ENCODE assay signal across 15 mouse cellular contexts in the genomic region with DNA sequence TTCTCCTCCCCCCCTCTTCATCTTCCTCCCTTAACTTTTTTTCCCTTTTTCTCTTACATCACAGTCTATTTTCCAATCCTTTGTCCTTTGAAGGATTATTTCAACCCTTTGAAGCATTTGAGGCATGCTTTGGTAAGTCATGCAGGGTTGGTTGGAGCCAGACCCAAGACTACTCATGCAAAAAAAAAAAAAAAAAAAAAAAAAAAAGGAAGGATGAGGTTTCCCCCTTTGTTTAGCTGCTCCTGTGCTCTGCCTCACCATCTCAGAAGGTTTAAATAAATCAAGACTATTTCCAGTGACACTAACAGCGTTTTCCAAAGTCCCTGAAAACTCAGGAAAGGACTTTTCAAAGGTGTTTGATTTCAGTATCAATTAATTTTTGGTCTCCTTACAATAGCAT.
"Had no signal": no experiment of that assay in that cellular context is flagged by ENCODE, and none has a peak within 500 bp of the region (broad histone marks: within the 10 kb centered on the region; RNA-seq: fewer than 3 reads in every experiment).

No protein-coding gene starts in this region.

- H3K36me3 ChIP-seq: neural tube, embryonic 15.5 days; stomach, embryonic 15.5 days had no signal

- H3K4me1 ChIP-seq: neural tube, embryonic 15.5 days; stomach, embryonic 15.5 days had no signal

- H3K4me2 ChIP-seq: neural tube, embryonic 15.5 days; stomach, embryonic 15.5 days had no signal

- H3K9me3 ChIP-seq: neural tube, embryonic 15.5 days; stomach, embryonic 15.5 days had no signal

- H3K4me3 ChIP-seq: neural tube, embryonic 15.5 days; stomach, embryonic 15.5 days had no signal

- H3K27ac ChIP-seq: neural tube, embryonic 15.5 days; stomach, embryonic 15.5 days; stomach, postnatal 0 days had no signal

- H3K27me3 ChIP-seq: neural tube, embryonic 15.5 days; stomach, embryonic 15.5 days had no signal

- H3K9ac ChIP-seq: neural tube, embryonic 15.5 days; stomach, embryonic 15.5 days had no signal

- DNase-seq: retina, postnatal 1 day; right cerebral cortex, adult 18-20 months; right cerebral cortex, postnatal 14 days; right cerebral cortex, postnatal 25 days; right cerebral cortex, postnatal 4 days; spleen, adult 18-20 months; thymus, adult 18-20 months; thymus, adult 2 months; thymus, postnatal 14 days; thymus, postnatal 25 days; thymus, postnatal 36 days; thymus, postnatal 4 days had no signal
